Mouse (Mus musculus) brain, embryonic 14.5 days (tissue): ENCODE measurements at regions not wholly inside any gene's neighbourhood (a gene's known extent, or its start where the extent isn't known, plus 50 kb on each side); places are given as distances from the start of the nearest gene placed in this dataset.

Experiments
- CTCF ChIP-seq: fragments of 200-500 bp; IDR thresholded peaks from 2 replicates; pipeline ENCODE4 v1.5.1; 2012; ENCODE audit warnings: inconsistent platforms, mild to moderate bottlenecking, moderate library complexity, borderline replicate concordance; ENCODE audit not compliant: insufficient read depth, insufficient read length; ENCODE audit errors: extremely low read depth
- POLR2A ChIP-seq: fragments of 200-500 bp; IDR thresholded peaks from 2 replicates; pipeline ENCODE4 v1.6.1; 2012; ENCODE audit warnings: mild to moderate bottlenecking, inconsistent platforms, borderline replicate concordance; ENCODE audit not compliant: poor library complexity, insufficient read depth, insufficient read length, severe bottlenecking; ENCODE audit errors: extremely low read depth

GRCm38 (mm10) chr3:37890202-37890601, 165.9 kb upstream of the Gm5148 start:
- no peak for TF ChIP-seq POLR2A
- no peak for TF ChIP-seq CTCF
